Mouse (Mus musculus): ENCODE data around the gene Rmnd5a. TPM values are rescaled to one million over a fixed set of nuclear protein-coding genes. Genes with fewer than 3 reads are reported as not detected.

Rmnd5a gene
- polyA plus RNA-seq, 1 experiment from 2014 or later = 9.4 TPM

DNA sequence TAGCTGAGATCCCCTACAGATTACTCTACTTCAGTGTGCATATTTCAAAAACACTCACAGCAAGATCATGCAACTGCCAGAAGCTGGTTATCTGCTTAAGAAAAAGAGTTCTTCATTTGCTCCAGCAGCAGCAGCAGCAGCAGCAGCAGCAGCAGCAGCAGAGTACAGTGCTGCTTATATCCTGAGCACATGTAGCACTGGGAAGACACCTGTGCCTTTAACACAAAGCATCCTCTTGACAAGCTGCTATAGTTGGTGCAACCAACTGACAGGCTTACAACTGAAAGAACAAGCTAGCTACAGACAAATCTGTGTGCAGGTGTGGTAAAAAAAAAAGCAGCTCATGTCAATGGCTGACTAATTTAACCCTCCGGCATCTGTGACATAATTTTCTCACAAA, 44.4 kb downstream of the Rmnd5a start:
- H3K9me3 ChIP-seq (ENCODE audit: control insufficient read depth, low read length) = no peaks in the 10 kb centered on the region
- no peak overlapping the region for H3K9ac ChIP-seq (replicated peaks; ENCODE audit: low read depth, low read length)
- H3K27ac ChIP-seq (ENCODE audit: low read length) = no peak overlapping the region
- H3K4me1 ChIP-seq (replicated peaks; ENCODE audit: control insufficient read depth, insufficient read depth, low read length) = no peaks in the 10 kb centered on the region
- WGBS = 80% methylated on average over 1 of the region's 1 CpGs
- H3K4me3 ChIP-seq (replicated peaks; ENCODE audit: low read length) = no peak overlapping the region
- no peak overlapping the region for H3K4me2 ChIP-seq (ENCODE audit: low read length)
- H3K36me3 ChIP-seq (ENCODE audit: control insufficient read depth, insufficient read depth) = peaks cover 4% of the 10 kb centered on the region; the same call in 1 of the 2 replicates
- no peaks in the 10 kb centered on the region for H3K27me3 ChIP-seq (replicated peaks; ENCODE audit: control insufficient read depth, insufficient read depth, low read length)
- no peak for ATAC-seq

DNA sequence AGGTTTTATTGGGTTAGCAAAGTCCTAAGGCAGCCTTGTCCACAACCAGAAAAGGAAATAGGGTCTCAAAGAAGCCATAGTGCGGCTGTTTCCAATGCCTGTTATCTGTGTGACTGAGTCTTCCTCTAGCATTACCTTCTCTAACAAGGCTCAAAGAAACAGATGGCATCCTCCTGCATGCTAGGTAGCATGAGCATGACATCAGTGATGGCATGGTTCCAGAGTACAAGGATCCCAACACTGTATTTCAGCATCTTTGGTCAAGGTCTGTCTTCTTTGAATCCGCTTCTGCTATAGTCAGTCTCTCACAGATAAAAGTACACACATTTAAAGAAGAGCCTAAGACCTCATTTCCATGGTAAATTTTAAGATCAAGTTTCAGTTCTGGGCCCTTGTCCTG, 49.9 kb downstream of the Rmnd5a start:
- Histone ChIP-seq H3K4me3 (replicated peaks; ENCODE audit: low read length) (no peak overlapping the region), H3K9me3 (ENCODE audit: control insufficient read depth, low read length) (no peaks in the 10 kb centered on the region), H3K4me1 (replicated peaks; ENCODE audit: control insufficient read depth, insufficient read depth, low read length) (no peaks in the 10 kb centered on the region), H3K4me2 (ENCODE audit: low read length) (no peak overlapping the region), H3K27me3 (replicated peaks; ENCODE audit: control insufficient read depth, insufficient read depth, low read length) (no peaks in the 10 kb centered on the region), H3K36me3 (ENCODE audit: control insufficient read depth, insufficient read depth) (peaks cover 4% of the 10 kb centered on the region; the same call in 1 of the 2 replicates), H3K27ac (ENCODE audit: low read length) (no peak overlapping the region), H3K9ac (replicated peaks; ENCODE audit: low read depth, low read length) (no peak overlapping the region)
- 89% methylated on average over 2 of the region's 2 CpGs for WGBS
- ATAC-seq = no peak

DNA sequence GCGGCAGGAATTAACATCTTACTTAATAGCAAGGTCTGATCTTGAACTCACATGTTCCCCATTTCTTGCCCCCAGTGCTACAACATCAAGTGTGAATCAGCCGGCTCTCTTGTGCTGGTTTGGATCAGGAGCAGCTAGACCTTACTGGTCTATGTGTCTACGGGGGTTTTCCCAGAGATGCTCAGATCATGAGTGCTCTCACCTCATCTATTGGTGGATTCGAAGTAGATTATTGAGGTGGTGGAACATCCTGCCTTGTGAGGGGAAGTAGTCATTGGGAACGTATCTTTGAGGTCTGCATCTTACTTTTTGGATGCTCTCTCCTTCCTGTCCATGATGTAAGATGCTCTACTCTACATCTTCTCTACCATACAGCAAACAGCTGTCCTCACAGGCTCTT, 58.8 kb downstream of the Rmnd5a start:
- no peaks in the 10 kb centered on the region for H3K36me3 ChIP-seq (ENCODE audit: control insufficient read depth, insufficient read depth)
- H3K27me3 ChIP-seq (replicated peaks; ENCODE audit: control insufficient read depth, insufficient read depth, low read length) = no peaks in the 10 kb centered on the region
- H3K9me3 ChIP-seq (ENCODE audit: control insufficient read depth, low read length) = no peaks in the 10 kb centered on the region
- no peak overlapping the region for H3K9ac ChIP-seq (replicated peaks; ENCODE audit: low read depth, low read length)
- no peak for ATAC-seq
- no peak overlapping the region for H3K27ac ChIP-seq (ENCODE audit: low read length)
- WGBS = 93% methylated on average over 5 of the region's 5 CpGs
- no peak overlapping the region for H3K4me2 ChIP-seq (ENCODE audit: low read length)
- no peaks in the 10 kb centered on the region for H3K4me1 ChIP-seq (replicated peaks; ENCODE audit: control insufficient read depth, insufficient read depth, low read length)
- H3K4me3 ChIP-seq (replicated peaks; ENCODE audit: low read length) = no peak overlapping the region

DNA sequence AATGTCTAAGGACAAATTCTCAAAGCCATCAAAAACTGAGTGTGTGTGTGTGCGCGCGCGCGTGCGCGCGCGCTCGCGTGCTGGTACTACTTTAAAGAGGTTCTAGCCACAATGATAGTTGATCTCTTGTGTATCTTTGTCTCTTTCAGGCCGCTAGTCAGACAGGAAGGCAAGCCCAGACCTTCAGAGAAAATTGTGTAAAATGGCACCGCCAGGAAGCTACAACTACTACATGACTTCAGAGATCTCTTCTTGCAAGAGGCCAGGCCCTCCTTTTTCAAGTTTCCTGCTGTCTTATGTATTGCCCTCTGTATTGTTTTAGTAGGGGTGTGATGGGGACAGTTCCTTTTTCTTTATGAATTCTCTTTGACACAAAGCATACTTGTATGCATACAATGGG, 63.7 kb downstream of the Rmnd5a start:
- H3K4me1 ChIP-seq (replicated peaks; ENCODE audit: control insufficient read depth, insufficient read depth, low read length) = no peaks in the 10 kb centered on the region
- H3K36me3 ChIP-seq (ENCODE audit: control insufficient read depth, insufficient read depth) = no peaks in the 10 kb centered on the region
- no peak overlapping the region for H3K4me2 ChIP-seq (ENCODE audit: low read length)
- no peak overlapping the region for H3K27ac ChIP-seq (ENCODE audit: low read length)
- WGBS = 98% methylated on average over 13 of the region's 13 CpGs
- H3K4me3 ChIP-seq (replicated peaks; ENCODE audit: low read length) = no peak overlapping the region
- ATAC-seq = no peak
- H3K9ac ChIP-seq (replicated peaks; ENCODE audit: low read depth, low read length) = no peak overlapping the region
- no peaks in the 10 kb centered on the region for H3K27me3 ChIP-seq (replicated peaks; ENCODE audit: control insufficient read depth, insufficient read depth, low read length)
- H3K9me3 ChIP-seq (ENCODE audit: control insufficient read depth, low read length) = no peaks in the 10 kb centered on the region

DNA sequence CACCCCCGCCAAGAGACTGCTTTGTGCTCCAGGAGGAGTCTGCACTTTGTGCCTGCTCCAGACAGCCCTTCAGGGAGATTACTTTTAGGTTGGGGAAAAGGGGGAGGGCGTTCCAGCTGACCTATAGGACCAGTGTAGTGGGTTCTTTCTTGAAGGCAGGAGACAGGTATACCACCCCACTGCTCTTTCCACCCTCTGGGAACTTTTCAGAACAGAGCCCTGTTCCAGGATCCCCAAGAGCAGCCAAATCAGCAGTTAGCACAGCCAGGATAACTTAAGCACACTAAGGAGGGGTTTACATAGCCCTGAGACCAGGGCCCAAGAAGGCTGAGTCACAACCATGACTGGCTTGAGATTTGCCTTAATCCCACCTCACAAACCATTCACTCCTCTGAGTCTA, 65.5 kb downstream of the Rmnd5a start:
- Histone ChIP-seq H3K27me3 (replicated peaks; ENCODE audit: control insufficient read depth, insufficient read depth, low read length) (no peaks in the 10 kb centered on the region), H3K9ac (replicated peaks; ENCODE audit: low read depth, low read length) (no peak overlapping the region), H3K4me1 (replicated peaks; ENCODE audit: control insufficient read depth, insufficient read depth, low read length) (no peaks in the 10 kb centered on the region), H3K27ac (ENCODE audit: low read length) (no peak overlapping the region), H3K9me3 (ENCODE audit: control insufficient read depth, low read length) (no peaks in the 10 kb centered on the region), H3K4me2 (ENCODE audit: low read length) (no peak overlapping the region), H3K36me3 (ENCODE audit: control insufficient read depth, insufficient read depth) (no peaks in the 10 kb centered on the region), H3K4me3 (replicated peaks; ENCODE audit: low read length) (no peak overlapping the region)
- 80% methylated on average over 2 of the region's 2 CpGs for WGBS
- no peak for ATAC-seq

DNA sequence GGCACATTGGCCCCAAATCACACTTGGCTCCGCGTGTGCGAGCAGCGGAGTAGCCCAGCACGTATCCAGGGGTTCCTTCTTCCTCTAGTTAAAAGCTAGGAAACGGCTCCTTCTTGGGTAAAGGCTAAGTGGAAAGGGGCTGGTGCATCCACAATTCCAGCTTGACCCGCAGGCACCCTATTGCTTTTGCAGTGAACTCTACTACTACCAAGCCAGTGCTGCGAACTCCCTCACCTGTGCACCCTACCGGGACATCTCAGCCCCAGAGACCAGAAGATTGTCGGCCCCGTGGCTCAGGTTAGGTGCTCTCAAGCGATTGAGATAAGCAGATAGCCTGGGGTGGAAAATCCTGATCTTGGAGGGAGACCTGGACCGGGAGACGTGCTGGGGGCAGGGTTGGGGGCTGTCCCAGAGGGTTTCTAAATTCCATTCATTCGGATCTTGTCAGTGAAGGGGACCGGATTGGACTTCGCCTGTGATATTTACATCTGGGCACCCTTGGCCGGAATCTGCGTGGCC, 66.1 kb downstream of the Rmnd5a start:
- H3K36me3 ChIP-seq (ENCODE audit: control insufficient read depth, insufficient read depth) = no peaks in the 10 kb centered on the region
- H3K9ac ChIP-seq (replicated peaks; ENCODE audit: low read depth, low read length) = no peak overlapping the region
- no peak overlapping the region for H3K4me3 ChIP-seq (replicated peaks; ENCODE audit: low read length)
- 92% methylated on average over 19 of the region's 19 CpGs for WGBS
- no peaks in the 10 kb centered on the region for H3K9me3 ChIP-seq (ENCODE audit: control insufficient read depth, low read length)
- no peaks in the 10 kb centered on the region for H3K4me1 ChIP-seq (replicated peaks; ENCODE audit: control insufficient read depth, insufficient read depth, low read length)
- H3K27me3 ChIP-seq (replicated peaks; ENCODE audit: control insufficient read depth, insufficient read depth, low read length) = no peaks in the 10 kb centered on the region
- no peak overlapping the region for H3K27ac ChIP-seq (ENCODE audit: low read length)
- no peak overlapping the region for H3K4me2 ChIP-seq (ENCODE audit: low read length)
- ATAC-seq = no peak

DNA sequence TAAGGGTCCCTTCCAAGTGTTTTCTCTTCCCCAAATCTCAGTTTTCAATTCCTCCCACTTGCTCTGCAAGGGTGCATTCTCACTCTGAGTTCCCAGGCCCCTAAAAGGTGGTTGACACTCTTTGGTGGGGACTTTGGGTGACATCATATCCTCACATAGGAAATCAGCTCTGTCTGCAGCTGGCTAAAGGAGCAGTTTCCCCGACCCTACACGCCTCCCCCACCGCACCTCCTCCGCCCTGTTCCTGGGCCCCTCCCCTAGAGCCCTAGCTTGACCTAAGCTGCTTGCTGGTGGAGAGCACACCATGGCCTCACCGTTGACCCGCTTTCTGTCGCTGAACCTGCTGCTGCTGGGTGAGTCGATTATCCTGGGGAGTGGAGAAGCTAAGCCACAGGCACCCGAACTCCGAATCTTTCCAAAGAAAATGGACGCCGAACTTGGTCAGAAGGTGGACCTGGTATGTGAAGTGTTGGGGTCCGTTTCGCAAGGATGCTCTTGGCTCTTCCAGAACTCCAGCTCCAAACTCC, 67.1 kb downstream of the Rmnd5a start, which contains the start of gene Cd8a:
Gene Cd8a (plus strand): TSS at position 179 of the 527 bp plus-strand sequence.
- no peak within 1 kb of the TSS for H3K4me2 ChIP-seq (ENCODE audit: low read length)
- H3K27me3 ChIP-seq (replicated peaks; ENCODE audit: control insufficient read depth, insufficient read depth, low read length) = no peaks in the 10 kb centered on the region
- no peak within 1 kb of the TSS for H3K4me3 ChIP-seq (replicated peaks; ENCODE audit: low read length)
- ATAC-seq = no peak
- no peak within 1 kb of the TSS for H3K27ac ChIP-seq (ENCODE audit: low read length)
- no peaks in the 10 kb centered on the region for H3K4me1 ChIP-seq (replicated peaks; ENCODE audit: control insufficient read depth, insufficient read depth, low read length)
- WGBS = 80% methylated on average over 14 of the region's 14 CpGs
- H3K9me3 ChIP-seq (ENCODE audit: control insufficient read depth, low read length) = no peaks in the 10 kb centered on the region
- H3K9ac ChIP-seq (replicated peaks; ENCODE audit: low read depth, low read length) = no peak within 1 kb of the TSS
- H3K36me3 ChIP-seq (ENCODE audit: control insufficient read depth, insufficient read depth) = no peaks in the 10 kb centered on the region

DNA sequence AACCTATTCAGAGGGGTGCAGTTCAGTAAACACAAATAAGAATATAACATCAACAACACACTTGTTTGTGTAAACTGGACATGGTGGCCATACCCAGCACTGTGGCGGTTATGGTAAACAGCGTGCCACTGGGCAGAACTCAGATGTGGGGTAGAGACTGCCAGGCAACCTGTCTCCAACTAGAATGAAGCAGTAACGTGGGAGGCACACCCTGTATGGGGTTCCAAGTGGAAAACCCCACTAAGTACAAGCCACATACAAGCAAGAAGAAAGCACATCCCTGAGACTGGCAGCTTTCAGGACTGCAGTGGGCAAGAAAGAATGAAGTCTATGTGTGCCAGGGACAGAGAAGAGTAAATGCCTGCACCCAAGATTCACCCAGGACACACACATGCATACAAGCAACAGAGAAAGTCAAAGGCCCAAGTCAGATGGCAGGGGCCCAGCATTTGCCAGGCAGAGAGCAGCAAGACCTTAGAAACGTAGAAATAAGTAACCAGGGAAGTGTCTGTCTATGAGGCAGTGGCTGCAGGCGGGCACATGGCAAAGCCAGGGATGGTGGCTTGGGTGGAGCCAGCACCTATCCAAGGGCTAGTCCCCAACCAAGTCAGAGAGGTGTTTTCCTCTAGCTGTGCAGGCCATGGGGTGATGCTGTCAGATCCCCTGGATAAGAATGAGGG, 68.3 kb downstream of the Rmnd5a start:
- no peak overlapping the region for H3K4me3 ChIP-seq (replicated peaks; ENCODE audit: low read length)
- 84% methylated on average over 5 of the region's 5 CpGs for WGBS
- no peak overlapping the region for H3K9ac ChIP-seq (replicated peaks; ENCODE audit: low read depth, low read length)
- no peak overlapping the region for H3K4me2 ChIP-seq (ENCODE audit: low read length)
- no peak overlapping the region for H3K27ac ChIP-seq (ENCODE audit: low read length)
- H3K9me3 ChIP-seq (ENCODE audit: control insufficient read depth, low read length) = no peaks in the 10 kb centered on the region
- H3K36me3 ChIP-seq (ENCODE audit: control insufficient read depth, insufficient read depth) = no peaks in the 10 kb centered on the region
- H3K27me3 ChIP-seq (replicated peaks; ENCODE audit: control insufficient read depth, insufficient read depth, low read length) = no peaks in the 10 kb centered on the region
- ATAC-seq = no peak
- H3K4me1 ChIP-seq (replicated peaks; ENCODE audit: control insufficient read depth, insufficient read depth, low read length) = no peaks in the 10 kb centered on the region

DNA sequence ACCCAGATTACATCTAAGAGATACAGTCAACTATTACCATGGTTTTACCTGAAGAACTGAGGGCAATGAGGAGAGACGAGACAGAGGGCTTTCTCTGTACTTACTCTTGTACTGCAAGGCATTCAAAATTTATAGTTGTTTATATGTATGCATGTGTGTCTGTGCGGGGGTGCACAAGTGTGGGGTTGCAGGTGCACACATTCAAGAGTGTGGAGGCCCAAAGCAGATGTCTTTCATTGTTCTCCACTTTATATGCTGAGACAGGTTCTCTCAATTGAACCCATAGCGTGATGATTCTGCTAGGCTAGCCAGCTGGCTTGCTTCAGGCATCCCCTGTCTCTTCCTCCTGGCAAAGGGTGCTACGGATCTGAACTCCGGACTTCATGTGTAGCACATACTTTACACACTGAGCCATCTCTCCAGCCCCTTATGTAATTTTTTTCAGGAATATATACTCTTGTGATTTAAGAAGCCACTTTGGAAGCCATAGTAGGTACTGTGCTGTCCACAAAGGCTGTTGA, 69.3 kb downstream of the Rmnd5a start:
- H3K4me1 ChIP-seq (replicated peaks; ENCODE audit: control insufficient read depth, insufficient read depth, low read length) = no peaks in the 10 kb centered on the region
- no peaks in the 10 kb centered on the region for H3K9me3 ChIP-seq (ENCODE audit: control insufficient read depth, low read length)
- H3K27ac ChIP-seq (ENCODE audit: low read length) = no peak overlapping the region
- 88% methylated on average over 5 of the region's 5 CpGs for WGBS
- no peak overlapping the region for H3K4me3 ChIP-seq (replicated peaks; ENCODE audit: low read length)
- no peak overlapping the region for H3K4me2 ChIP-seq (ENCODE audit: low read length)
- H3K9ac ChIP-seq (replicated peaks; ENCODE audit: low read depth, low read length) = no peak overlapping the region
- ATAC-seq = no peak
- no peaks in the 10 kb centered on the region for H3K36me3 ChIP-seq (ENCODE audit: control insufficient read depth, insufficient read depth)
- H3K27me3 ChIP-seq (replicated peaks; ENCODE audit: control insufficient read depth, insufficient read depth, low read length) = no peaks in the 10 kb centered on the region

Data from forebrain, embryonic 16.5 days (tissue).